In genomic region chr13:67610108-67610507, GRCm38 (mm10) we compare ENCODE assay signal across 8 mouse cellular contexts. TPM values are rescaled to one million over a fixed set of nuclear protein-coding genes. Genes with fewer than 3 reads are reported as not detected.
A peak's percentile ranks its signal among the peaks of the same experiment; 100 is the strongest.
DNase-seq lines count a peak whose midpoint lies in the region; ATAC-seq and TF ChIP-seq lines count a peak whose summit lies in the region.

No protein-coding gene starts in this region.

- peaks cover 5% of the 10 kb centered on the region; the same call in 1 of the 2 replicates for H3K9me3 ChIP-seq in embryonic facial prominence, embryonic 14.5 days (ENCODE audit: control insufficient read depth, low read length)
- H3K9me3 ChIP-seq in embryonic facial prominence, embryonic 10.5 days = 0 out of 2 replicates have a peak, but pooled peaks cover 4% of the 10 kb centered on the region
- no peaks in the 10 kb centered on the region for H3K9me3 ChIP-seq in liver, embryonic 14.5 days (ENCODE audit: control insufficient read depth, low read length)

- TF ChIP-seq EP300 in liver, embryonic 14.5 days (IDR thresholded peaks at IDR 0.05; ENCODE audit: low read depth) = no peak

- no peak for TF ChIP-seq CTCF in layer of hippocampus, adult 2 months (conservative IDR thresholded peaks at IDR 0.05)
- TF ChIP-seq CTCF in liver, embryonic 14.5 days (IDR thresholded peaks at IDR 0.05; ENCODE audit: low read depth) = no peak

- no peaks in the 10 kb centered on the region for H3K36me3 ChIP-seq in embryonic facial prominence, embryonic 14.5 days (ENCODE audit: control insufficient read depth, insufficient read depth, low read length)
- H3K36me3 ChIP-seq in embryonic facial prominence, embryonic 10.5 days (replicated peaks) = 0 out of 2 replicates have a peak, but pooled peaks cover 2% of the 10 kb centered on the region
- no peaks in the 10 kb centered on the region for H3K36me3 ChIP-seq in liver, embryonic 14.5 days (replicated peaks; ENCODE audit: control insufficient read depth, insufficient read depth, low read depth)

- no peak overlapping the region for H3K27ac ChIP-seq in embryonic facial prominence, embryonic 14.5 days (replicated peaks; ENCODE audit: low read depth, low read length)
- H3K27ac ChIP-seq in embryonic facial prominence, embryonic 10.5 days (replicated peaks) = no peak overlapping the region
- no peak overlapping the region for H3K27ac ChIP-seq in layer of hippocampus, adult 2 months
- H3K27ac ChIP-seq in liver, embryonic 14.5 days = no peak overlapping the region

- ATAC-seq in embryonic facial prominence, embryonic 14.5 days (ENCODE audit: low read depth) = no peak
- ATAC-seq in CD4-positive, CD25-positive, alpha-beta regulatory T cell, adult 4 months = peak; percentile 7
- ATAC-seq in liver, embryonic 14.5 days (ENCODE audit: insufficient read depth) = no peak

- intact Hi-C loops in left cerebral cortex, postnatal 4 days (cut with DNase I) = no loop called here

- peaks cover 5% of the 10 kb centered on the region; the same call in 1 of the 2 replicates for H3K4me1 ChIP-seq in embryonic facial prominence, embryonic 14.5 days (ENCODE audit: control insufficient read depth, insufficient read depth, low read length)
- H3K4me1 ChIP-seq in embryonic facial prominence, embryonic 10.5 days = peaks cover 6% of the 10 kb centered on the region
- peaks cover 2 to 3% of the 10 kb centered on the region in 2 experiments; a peak in 2 of 4 replicates for H3K4me1 ChIP-seq in liver, embryonic 14.5 days (replicated peaks; ENCODE audit: control insufficient read depth in 2 of 2, insufficient read depth in 2 of 2, low read length in 1 of 2)

- WGBS in embryonic facial prominence, embryonic 14.5 days = 89% methylated on average over 4 of the region's 4 CpGs
- 93% methylated on average over 4 of the region's 4 CpGs for WGBS in embryonic facial prominence, embryonic 10.5 days
- WGBS in liver, embryonic 14.5 days (ENCODE audit: insufficient replicate concordance) = 68% methylated on average over 4 of the region's 4 CpGs

- no peak for DNase-seq in embryonic facial prominence, embryonic 14.5 days (ENCODE audit: low spot score)
- DNase-seq in embryonic facial prominence, embryonic 10.5 days (ENCODE audit: low spot score) = no peak
- DNase-seq in layer of hippocampus, adult 2 months (ENCODE audit: low spot score in 2 of 2) = no peak
- DNase-seq in layer of hippocampus, adult 11-12 months (ENCODE audit: low spot score) = no peak
- no peak for DNase-seq in liver, embryonic 14.5 days (ENCODE audit: low read depth in 3 of 3, low spot score in 3 of 3)
- no peak for DNase-seq in adrenal gland, adult 18-20 months (ENCODE audit: low spot score in 2 of 2)
- DNase-seq in left cerebral cortex, postnatal 4 days = no peak

- no peak overlapping the region for H3K4me2 ChIP-seq in embryonic facial prominence, embryonic 14.5 days (ENCODE audit: low read depth, low read length)
- H3K4me2 ChIP-seq in liver, embryonic 14.5 days (ENCODE audit: low read depth) = peak overlapping the region; percentile 65; the same call in 1 of the 2 replicates

- H3K27me3 ChIP-seq in embryonic facial prominence, embryonic 14.5 days (replicated peaks; ENCODE audit: control insufficient read depth, insufficient read depth, low read length) = no peaks in the 10 kb centered on the region
- no peaks in the 10 kb centered on the region for H3K27me3 ChIP-seq in embryonic facial prominence, embryonic 10.5 days (replicated peaks; ENCODE audit: low read depth, poor library complexity, severe bottlenecking)
- H3K27me3 ChIP-seq in liver, embryonic 14.5 days (ENCODE audit: control insufficient read depth, insufficient read depth, low read length) = no peaks in the 10 kb centered on the region

- H3K4me3 ChIP-seq in embryonic facial prominence, embryonic 14.5 days (ENCODE audit: low read depth, low read length) = peak overlapping the region; percentile 76; the same call in 1 of the 2 replicates
- no peak overlapping the region for H3K4me3 ChIP-seq in embryonic facial prominence, embryonic 10.5 days
- H3K4me3 ChIP-seq in layer of hippocampus, adult 2 months = peak overlapping the region; percentile 72; the same call in 1 of the 2 replicates
- H3K4me3 ChIP-seq in liver, embryonic 14.5 days (ENCODE audit: insufficient read depth in 1 of 2, low read depth in 2 of 2, low read length in 2 of 2) = no peak overlapping the region; a peak in 1 of 4 replicates

- no peak overlapping the region for H3K9ac ChIP-seq in embryonic facial prominence, embryonic 14.5 days (ENCODE audit: low read depth, low read length)
- no peak overlapping the region for H3K9ac ChIP-seq in liver, embryonic 14.5 days (replicated peaks)

RNA-seq across cellular contexts. Expression of gene Zfp729b, which starts 0.6 kb away (rescaled TPM):
- polyA plus RNA-seq in embryonic facial prominence, embryonic 14.5 days (2014; fragmentation: Nextera tagmentation; extraction: Ambion mirVana) = 4.8 and 5.1 TPM in 2 replicates
- polyA plus RNA-seq in embryonic facial prominence, embryonic 10.5 days (2016; fragmentation: Nextera tagmentation; extraction: Ambion mirVana) = 3.5 and 4.1 TPM in 2 replicates
- 10 to 100 TPM in 1 of 2 experiments, 1 to 10 TPM in 1; 9.1 to 10.2 TPM for total RNA-seq in layer of hippocampus, adult 2 months (2021)
- polyA plus RNA-seq in CD4-positive, CD25-positive, alpha-beta regulatory T cell, adult 4 months (2017; shearing (Covaris generic)) = 1 to 10 TPM; 7.5 to 9.8 TPM
- polyA plus RNA-seq in liver, embryonic 14.5 days (2012; rRNA removed) = 0.43 and 0.80 TPM in 2 replicates
- polyA plus RNA-seq in liver, embryonic 14.5 days (2014; fragmentation: Nextera tagmentation; extraction: Ambion mirVana) = 1.5 and 1.6 TPM in 2 replicates
- total RNA-seq in adrenal gland, adult 18-20 months (2021) = 1 to 10 TPM; 6.7 to 7.0 TPM
- total RNA-seq in left cerebral cortex, postnatal 4 days (2021) = 10 to 100 TPM; 11.3 to 11.4 TPM

RNA-seq across cellular contexts. Expression of gene Gm49345, which starts 27.5 kb away (rescaled TPM):
- 0.51 TPM in 1 of 2 replicates, not detected in the other for polyA plus RNA-seq in embryonic facial prominence, embryonic 14.5 days (2014; fragmentation: Nextera tagmentation; extraction: Ambion mirVana)
- 0.15 TPM in 1 of 2 replicates, not detected in the other for polyA plus RNA-seq in embryonic facial prominence, embryonic 10.5 days (2016; fragmentation: Nextera tagmentation; extraction: Ambion mirVana)
- 1 to 10 TPM in 1 of 2 experiments, not detected in 1; 1.6 TPM for total RNA-seq in layer of hippocampus, adult 2 months (2021)
- 1 to 10 TPM; 5.1 to 5.4 TPM for polyA plus RNA-seq in CD4-positive, CD25-positive, alpha-beta regulatory T cell, adult 4 months (2017; shearing (Covaris generic))
- not detected in 2 replicates for polyA plus RNA-seq in liver, embryonic 14.5 days (2012; rRNA removed)
- not detected in 2 replicates for polyA plus RNA-seq in liver, embryonic 14.5 days (2014; fragmentation: Nextera tagmentation; extraction: Ambion mirVana)
- not detected for total RNA-seq in adrenal gland, adult 18-20 months (2021)
- 1 to 10 TPM in 1 of 2 experiments, under 1 TPM in 1; 0.48 to 1.1 TPM for total RNA-seq in left cerebral cortex, postnatal 4 days (2021)

RNA-seq across cellular contexts. Expression of gene Zfp729a, which starts 27.5 kb away (rescaled TPM):
- polyA plus RNA-seq in embryonic facial prominence, embryonic 14.5 days (2014; fragmentation: Nextera tagmentation; extraction: Ambion mirVana) = 3.9 and 4.3 TPM in 2 replicates
- polyA plus RNA-seq in embryonic facial prominence, embryonic 10.5 days (2016; fragmentation: Nextera tagmentation; extraction: Ambion mirVana) = 2.4 and 2.5 TPM in 2 replicates
- 1 to 10 TPM; 9.3 to 9.9 TPM for total RNA-seq in layer of hippocampus, adult 2 months (2021)
- polyA plus RNA-seq in CD4-positive, CD25-positive, alpha-beta regulatory T cell, adult 4 months (2017; shearing (Covaris generic)) = 10 to 100 TPM in 1 of 2 experiments, 1 to 10 TPM in 1; 8.0 to 13.1 TPM
- 0.49 and 0.77 TPM in 2 replicates for polyA plus RNA-seq in liver, embryonic 14.5 days (2012; rRNA removed)
- 0.80 and 1.5 TPM in 2 replicates for polyA plus RNA-seq in liver, embryonic 14.5 days (2014; fragmentation: Nextera tagmentation; extraction: Ambion mirVana)
- total RNA-seq in adrenal gland, adult 18-20 months (2021) = 1 to 10 TPM; 5.2 to 7.4 TPM
- 1 to 10 TPM; 9.7 to 10.0 TPM for total RNA-seq in left cerebral cortex, postnatal 4 days (2021)

RNA-seq across cellular contexts. Expression of gene Zfp748, which starts 56.5 kb away (rescaled TPM):
- 14.8 and 14.9 TPM in 2 replicates for polyA plus RNA-seq in embryonic facial prominence, embryonic 14.5 days (2014; fragmentation: Nextera tagmentation; extraction: Ambion mirVana)
- 15.7 and 15.8 TPM in 2 replicates for polyA plus RNA-seq in embryonic facial prominence, embryonic 10.5 days (2016; fragmentation: Nextera tagmentation; extraction: Ambion mirVana)
- 10 to 100 TPM in 1 of 2 experiments, 1 to 10 TPM in 1; 8.5 to 10.8 TPM for total RNA-seq in layer of hippocampus, adult 2 months (2021)
- polyA plus RNA-seq in CD4-positive, CD25-positive, alpha-beta regulatory T cell, adult 4 months (2017; shearing (Covaris generic)) = 10 to 100 TPM; 19.6 TPM
- polyA plus RNA-seq in liver, embryonic 14.5 days (2012; rRNA removed) = 1.9 and 2.0 TPM in 2 replicates
- 4.9 and 5.1 TPM in 2 replicates for polyA plus RNA-seq in liver, embryonic 14.5 days (2014; fragmentation: Nextera tagmentation; extraction: Ambion mirVana)
- 1 to 10 TPM; 8.2 to 8.8 TPM for total RNA-seq in adrenal gland, adult 18-20 months (2021)
- 10 to 100 TPM; 10.1 to 10.9 TPM for total RNA-seq in left cerebral cortex, postnatal 4 days (2021)

Comparison
In these comparisons a context has a peak if more than half of its experiments do, and no peak if none do; other contexts are left out.
1. H3K4me3 ChIP-seq: peak in embryonic facial prominence, embryonic 14.5 days (single experiment) and layer of hippocampus, adult 2 months (single experiment); none in embryonic facial prominence, embryonic 10.5 days (single experiment) and liver, embryonic 14.5 days (0 of 2).